Mouse (Mus musculus) spleen, adult 2 months (tissue): Measurements from ENCODE around the gene Pear1. TPM values are rescaled to one million over a fixed set of nuclear protein-coding genes. Genes with fewer than 3 reads are reported as not detected.

ENCODE experiments used
- DNase-seq, 2 experiments: peaks; one replicate each; pipeline versions ENCODE4 v3.0.0 to v3.0.0-alpha.2; 2012 to 2021; ENCODE audit warnings: low spot score in 2 of 2, low read depth in 1 of 2
- H3K27ac ChIP-seq: fragments of 200-500 bp; 2 replicates; pipeline ENCODE4 v1.5.1; 2012; ENCODE audit warnings: low read length, inconsistent platforms; ENCODE audit not compliant: insufficient read depth
- H3K27me3 ChIP-seq: fragments of 200-500 bp; 2 replicates; pipeline ENCODE4 v1.6.1; 2012; ENCODE audit warnings: mild to moderate bottlenecking, moderate library complexity, low read length, inconsistent platforms; ENCODE audit not compliant: control insufficient read depth, insufficient read depth
- H3K36me3 ChIP-seq: fragments of 200-500 bp; 2 replicates; pipeline ENCODE4 v1.6.1; 2012; ENCODE audit warnings: mild to moderate bottlenecking, low read length, inconsistent platforms; ENCODE audit not compliant: control insufficient read depth, insufficient read depth
- H3K4me1 ChIP-seq: fragments of 200-500 bp; 2 replicates; pipeline ENCODE4 v1.6.1; 2011; ENCODE audit warnings: inconsistent platforms; ENCODE audit not compliant: control insufficient read depth, insufficient read depth, insufficient read length
- H3K4me3 ChIP-seq: fragments of 200-500 bp; 2 replicates; pipeline ENCODE4 v1.5.1; 2011; ENCODE audit warnings: mild to moderate bottlenecking, inconsistent platforms; ENCODE audit not compliant: insufficient read depth, insufficient read length; ENCODE audit errors: extremely low read depth
- CTCF ChIP-seq: fragments of 200-500 bp; IDR thresholded peaks from 2 replicates; pipeline ENCODE4 v1.5.1; 2011; ENCODE audit warnings: mild to moderate bottlenecking, inconsistent platforms; ENCODE audit not compliant: insufficient read depth, insufficient read length, insufficient replicate concordance; ENCODE audit errors: extremely low read depth
- POLR2A ChIP-seq: fragments of 200-500 bp; IDR thresholded peaks from 2 replicates; pipeline ENCODE4 v1.6.1; 2011; ENCODE audit warnings: low read depth, low read length, inconsistent platforms
- WGBS: fragments of 180-500 bp; shearing (Covaris S2); methylation state at CpG from one replicate; pipeline ENCODE4 v1.1.7; 2018; 5-methylcytosine and 5-hydroxymethylcytosine counted together
- polyA plus RNA-seq: library from polyadenylated mRNA; depleted of rRNA; stranded (reverse); fragments of >200 nt; gene quantifications from 2 replicates; pipeline ENCODE4 v1.2.3, GENCODE M21; 2012

The Pear1 gene
- polyA plus RNA-seq, 1 experiment, result 63.8 TPM

DNA sequence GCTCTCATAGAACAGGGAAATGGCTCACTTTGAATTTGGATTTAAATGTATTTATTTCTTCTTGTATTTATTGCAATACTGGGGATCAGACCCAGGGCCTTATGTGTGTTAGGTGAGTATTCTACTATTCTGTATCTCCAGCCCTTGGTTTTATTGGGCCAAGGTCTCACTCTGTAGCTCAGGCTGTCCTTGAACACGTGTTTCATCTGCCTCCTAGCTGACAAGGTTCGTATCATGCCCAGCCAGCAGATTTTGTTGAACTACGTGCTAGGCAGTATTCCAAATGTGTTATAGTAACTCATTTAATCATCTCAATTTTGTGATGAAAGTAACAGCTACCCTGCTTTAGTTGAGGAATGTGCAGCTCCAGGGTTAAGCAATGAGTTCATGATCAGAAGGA is 82.1 kb downstream of the Pear1 start:
- H3K27me3 ChIP-seq, result no peaks in the 10 kb centered on the region
- no peak for DNase-seq
- 0 out of 2 replicates have a peak, but pooled peaks cover 6% of the 10 kb centered on the region for H3K36me3 ChIP-seq
- peaks cover 15% of the 10 kb centered on the region; the same call in 1 of the 2 replicates for H3K4me1 ChIP-seq
- no peak overlapping the region for H3K4me3 ChIP-seq
- H3K27ac ChIP-seq, result no peak overlapping the region
- 76% methylated on average over 3 of the region's 3 CpGs for WGBS
- no peak for TF ChIP-seq POLR2A
- no peak for TF ChIP-seq CTCF

DNA sequence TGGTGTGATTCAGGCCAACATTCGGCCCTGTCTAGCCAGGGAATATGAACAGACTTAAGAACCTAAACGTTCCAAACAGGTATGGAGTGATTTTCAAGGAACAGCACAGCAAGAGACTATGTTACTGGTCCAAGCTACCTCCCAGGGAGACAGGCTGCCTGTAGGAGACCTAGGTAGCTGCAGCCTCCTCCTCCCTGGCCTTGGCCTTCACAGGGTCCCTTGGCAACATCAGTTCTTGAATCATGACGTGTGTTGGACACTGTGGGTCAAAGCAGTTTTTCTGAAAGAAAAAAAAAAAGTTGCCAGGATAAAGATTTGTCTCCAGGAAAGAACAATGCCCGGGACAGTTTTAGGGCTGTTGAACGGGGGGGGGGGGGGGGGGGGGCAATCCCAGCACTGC is 85.2 kb downstream of the Pear1 start:
- TF ChIP-seq CTCF (no peak), POLR2A (no peak)
- no peaks in the 10 kb centered on the region for H3K27me3 ChIP-seq
- no peak for DNase-seq
- H3K4me3 ChIP-seq, result no peak overlapping the region
- no peak overlapping the region for H3K27ac ChIP-seq
- H3K4me1 ChIP-seq, result peaks cover 14% of the 10 kb centered on the region; the same call in 1 of the 2 replicates
- peaks cover 11% of the 10 kb centered on the region for H3K36me3 ChIP-seq
- 82% methylated on average over 5 of the region's 5 CpGs for WGBS

DNA sequence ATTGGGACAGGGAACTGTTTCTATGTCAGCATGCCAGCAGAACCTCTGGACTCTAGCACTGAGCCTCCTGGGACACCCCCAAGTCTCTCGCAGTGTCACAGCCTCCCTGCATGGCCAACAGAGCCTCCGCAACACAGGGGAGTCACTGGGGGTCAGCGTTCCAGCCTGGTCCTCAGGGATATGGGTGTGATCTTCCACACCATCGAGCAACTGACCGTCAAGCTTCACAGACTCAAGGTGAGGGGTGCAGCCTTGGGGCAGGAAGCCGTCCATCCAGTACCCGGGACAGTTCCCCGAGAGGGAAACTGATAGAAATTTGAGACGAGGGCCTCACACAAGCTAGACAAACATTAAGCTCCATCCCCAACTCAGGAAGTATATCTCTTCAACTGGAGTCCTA is 88.8 kb downstream of the Pear1 start:
- no peak overlapping the region for H3K27ac ChIP-seq
- no peak overlapping the region for H3K4me3 ChIP-seq
- WGBS, result 90% methylated on average over 9 of the region's 9 CpGs
- DNase-seq, result no peak
- TF ChIP-seq CTCF, result no peak
- TF ChIP-seq POLR2A, result no peak
- no peaks in the 10 kb centered on the region for H3K27me3 ChIP-seq
- no peaks in the 10 kb centered on the region for H3K4me1 ChIP-seq
- peaks cover 25% of the 10 kb centered on the region for H3K36me3 ChIP-seq

- Histone ChIP-seq H3K27me3 (no peaks in the 10 kb centered on the region), H3K27ac (no peak overlapping the region), H3K36me3 (peaks cover 31% of the 10 kb centered on the region), H3K4me3 (no peak overlapping the region), H3K4me1 (no peaks in the 10 kb centered on the region)
- TF ChIP-seq POLR2A (no peak), CTCF (no peak)
- no peak for DNase-seq
- WGBS, result 87% methylated on average over 11 of the region's 11 CpGs
Measured at GRCm38 (mm10) chr3:87733984-87734761, 89.9 kb downstream of the Pear1 start.

DNA sequence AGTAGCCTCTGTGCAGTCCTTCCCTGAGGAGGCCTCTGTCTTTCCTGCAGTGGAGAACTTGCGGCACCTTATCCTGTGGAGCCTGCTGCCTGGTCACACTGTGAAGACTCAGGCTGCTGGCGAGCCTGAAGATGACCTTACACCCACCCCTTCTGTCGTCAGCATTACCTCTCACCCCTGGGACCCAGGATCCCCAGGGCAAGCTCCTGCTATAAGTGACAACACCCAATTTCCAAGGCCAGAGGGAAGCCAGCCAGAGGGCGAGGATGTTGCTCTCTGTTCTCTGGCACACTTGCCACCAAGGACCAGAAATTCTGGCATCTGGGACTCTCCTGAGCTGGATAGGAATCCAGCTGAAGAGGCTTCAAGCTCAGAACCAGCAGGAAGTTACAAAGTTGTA is 91.0 kb downstream of the Pear1 start:
- no peak for TF ChIP-seq CTCF
- TF ChIP-seq POLR2A, result no peak
- H3K4me3 ChIP-seq, result no peak overlapping the region
- no peaks in the 10 kb centered on the region for H3K27me3 ChIP-seq
- H3K36me3 ChIP-seq, result peaks cover 29% of the 10 kb centered on the region
- no peak for DNase-seq
- H3K4me1 ChIP-seq, result no peaks in the 10 kb centered on the region
- WGBS, result 90% methylated on average over 4 of the region's 4 CpGs
- no peak overlapping the region for H3K27ac ChIP-seq

- DNase-seq, result no peak
- Histone ChIP-seq H3K4me1 (no peaks in the 10 kb centered on the region), H3K27me3 (no peaks in the 10 kb centered on the region), H3K4me3 (no peak overlapping the region), H3K36me3 (peaks cover 38% of the 10 kb centered on the region), H3K27ac (no peak overlapping the region)
- TF ChIP-seq CTCF (no peak), POLR2A (no peak)
- WGBS, result 92% methylated on average over 6 of the region's 6 CpGs
Measured at GRCm38 (mm10) chr3:87728696-87729095, 95.4 kb downstream of the Pear1 start.

GRCm38 (mm10) chr3:87726191-87726590 is 97.9 kb downstream of the Pear1 start:
- Histone ChIP-seq H3K27me3 (no peaks in the 10 kb centered on the region), H3K4me1 (no peaks in the 10 kb centered on the region), H3K36me3 (peaks cover 30% of the 10 kb centered on the region), H3K27ac (no peak overlapping the region), H3K4me3 (no peak overlapping the region)
- 92% methylated on average over 7 of the region's 7 CpGs for WGBS
- no peak for TF ChIP-seq POLR2A
- no peak for TF ChIP-seq CTCF
- DNase-seq, result no peak
